Mouse (Mus musculus) frontal cortex, adult (tissue): ENCODE measurements around the gene Ear14.
"Not testable (repeated sequence)": the region's sequence is repeated elsewhere in the genome, so short reads cannot be mapped to it uniquely, and the experiment has no call there.

Experiments used
- ATAC-seq: cut with Nextera tagmentation; 2 replicates; pipeline ENCODE4 v1.9.2; 2017; ENCODE audit warnings: mild to moderate bottlenecking, moderate library complexity, mixed read lengths; ENCODE audit not compliant: low TSS enrichment

Ear14 gene

GRCm38 (mm10) chr14:51203115-51203514 lies at the start of gene Ear14:
Gene Ear14, plus strand, starts transcription at chr14:51203391.
- ATAC-seq = no peak

- ATAC-seq = no peak
Measured at GRCm38 (mm10) chr14:51156056-51156735, 47.0 kb upstream of the Ear14 start.

DNA sequence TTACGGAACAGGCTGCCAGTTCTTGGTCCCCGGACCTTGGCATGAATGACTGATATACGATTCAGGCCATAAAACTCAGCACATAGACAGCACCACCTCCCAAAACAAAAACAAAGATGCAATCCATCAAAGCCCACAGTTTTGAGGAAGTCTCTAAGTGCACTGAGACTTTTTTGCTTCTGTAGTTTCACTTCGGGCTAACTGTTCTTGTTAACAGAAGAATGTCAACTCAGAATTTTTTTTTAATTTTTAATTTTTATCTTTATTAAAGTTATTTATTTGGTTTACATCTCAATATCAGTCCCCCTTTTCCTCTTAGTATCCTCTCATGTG lies 46.5 kb upstream of the Ear14 start:
- ATAC-seq = no peak

DNA sequence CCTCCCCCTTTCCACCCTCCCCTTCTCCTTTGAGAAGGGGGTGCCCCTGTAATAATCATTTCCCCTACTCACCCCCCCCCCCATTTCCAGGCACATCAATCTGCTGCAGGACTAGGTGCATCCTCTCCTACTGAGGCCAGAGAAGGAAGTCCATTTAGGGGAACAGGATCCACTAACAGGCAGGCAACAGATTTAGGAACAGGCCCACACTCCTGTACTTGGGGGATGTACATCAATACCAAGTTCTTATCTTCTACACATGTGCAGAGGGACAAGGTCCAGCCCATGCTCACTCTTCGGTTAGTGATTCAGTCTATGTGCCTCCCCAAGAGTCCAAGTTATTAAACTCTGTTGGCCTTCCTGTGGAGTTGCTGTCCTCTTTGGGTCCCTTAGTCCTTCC lies 46.1 kb upstream of the Ear14 start:
- ATAC-seq = no peak

DNA sequence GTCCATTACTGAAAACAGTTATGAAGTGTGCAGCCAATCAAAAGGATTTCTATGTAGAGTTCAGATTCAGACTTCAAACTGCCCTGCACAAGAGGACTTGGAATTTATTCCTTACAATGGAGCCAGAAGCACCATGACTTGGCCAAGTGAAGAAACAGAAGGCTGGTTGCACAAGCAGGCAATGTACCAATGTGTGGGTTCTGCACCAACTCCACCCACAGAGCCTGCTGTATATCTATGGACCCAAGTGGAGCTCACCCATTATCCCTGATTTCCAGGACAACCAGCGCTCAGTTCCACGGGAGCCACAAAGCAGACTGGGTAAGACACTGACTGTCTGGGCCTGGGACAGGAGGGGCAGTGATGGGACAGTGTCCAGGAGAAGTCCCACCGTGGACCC lies 41.2 kb upstream of the Ear14 start, which contains the start of gene Rnase2b:
Gene Rnase2b (plus strand): TSS at position 285 of the 400 bp plus-strand sequence.
- ATAC-seq = not testable (repeated sequence)

- not testable (repeated sequence) for ATAC-seq
Measured at GRCm38 (mm10) chr14:51163323-51163722, 39.9 kb upstream of the Ear14 start.

DNA sequence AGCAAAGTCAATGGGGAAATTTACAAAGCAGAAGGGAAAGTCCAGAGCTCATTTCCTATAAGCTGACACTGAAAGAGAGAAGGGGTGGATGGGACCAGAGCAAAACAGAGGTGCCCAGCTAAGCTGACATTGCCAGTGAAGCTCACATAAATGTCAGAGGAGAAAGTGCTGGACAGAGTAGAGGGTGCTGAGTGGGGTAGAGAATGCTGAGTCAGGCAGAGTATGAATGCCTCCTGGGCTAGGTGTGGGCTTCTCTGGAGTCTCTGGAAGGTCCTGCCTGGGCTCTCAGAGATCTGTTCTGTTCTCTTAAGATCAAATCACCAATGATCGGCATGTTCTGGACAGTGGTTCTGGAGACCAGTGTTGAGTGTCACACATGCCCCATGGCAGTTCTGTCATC lies 37.8 kb upstream of the Ear14 start:
- no peak for ATAC-seq

- no peak for ATAC-seq
Measured at GRCm38 (mm10) chr14:51166068-51166467, 37.1 kb upstream of the Ear14 start.

DNA sequence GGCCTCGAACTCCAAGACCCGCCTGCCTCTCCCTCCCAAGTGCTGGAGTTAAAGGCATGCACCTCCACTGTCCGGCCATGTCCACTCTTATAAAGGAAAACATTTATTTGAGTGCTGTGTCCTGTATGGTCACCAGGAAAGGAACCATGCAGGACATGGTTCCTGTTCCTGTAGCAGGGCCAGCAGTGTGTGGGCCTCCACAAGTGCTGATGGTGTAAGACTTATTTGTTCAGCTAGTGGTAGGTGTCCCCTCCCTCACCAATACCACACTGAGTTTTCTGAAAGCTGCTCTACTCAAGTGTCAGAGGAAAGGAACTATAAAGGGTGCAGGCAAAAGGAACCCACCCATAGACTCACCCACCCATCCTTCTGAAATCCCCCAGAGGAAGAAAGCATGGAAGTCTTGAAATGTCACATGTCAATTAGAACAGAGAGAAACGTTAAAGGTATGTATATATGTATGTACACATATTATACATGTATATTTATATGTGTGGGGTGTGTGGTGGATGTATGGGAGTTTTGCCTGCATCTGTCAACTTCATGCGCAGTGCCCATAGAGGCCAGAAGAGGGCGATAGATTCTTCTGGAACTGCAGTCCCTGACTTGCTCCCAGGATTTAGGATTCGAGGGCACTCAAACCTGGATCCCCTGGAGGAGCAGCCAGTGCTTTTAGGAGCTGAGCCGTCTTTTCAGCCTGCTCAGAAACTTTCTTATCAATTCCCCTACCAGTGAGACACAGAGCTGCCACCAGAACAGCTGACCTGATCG lies 30.9 kb upstream of the Ear14 start:
- peak; percentile 66 for ATAC-seq

DNA sequence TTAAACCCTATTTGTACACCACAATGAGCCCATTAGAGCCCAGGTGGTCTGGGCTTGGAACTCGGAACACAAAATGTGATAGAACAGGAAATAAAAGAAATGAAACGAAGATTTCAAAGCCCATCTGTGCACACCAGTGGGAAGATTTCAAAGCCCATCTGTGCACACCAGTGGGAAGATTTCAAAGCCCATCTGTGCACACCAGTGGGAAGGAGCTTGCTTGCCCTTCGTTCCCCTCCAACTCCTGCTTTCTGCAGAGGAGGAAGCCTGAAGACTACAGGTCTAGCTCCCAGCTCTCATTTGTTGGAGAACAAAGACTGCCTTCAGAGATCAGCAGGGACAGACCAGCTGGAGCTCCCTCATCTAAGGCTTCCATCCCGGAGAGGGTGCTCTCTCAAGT lies 30.2 kb upstream of the Ear14 start:
- peak; percentile 63 for ATAC-seq

- ATAC-seq = no peak
Measured at GRCm38 (mm10) chr14:51173843-51174242, 29.3 kb upstream of the Ear14 start.

DNA sequence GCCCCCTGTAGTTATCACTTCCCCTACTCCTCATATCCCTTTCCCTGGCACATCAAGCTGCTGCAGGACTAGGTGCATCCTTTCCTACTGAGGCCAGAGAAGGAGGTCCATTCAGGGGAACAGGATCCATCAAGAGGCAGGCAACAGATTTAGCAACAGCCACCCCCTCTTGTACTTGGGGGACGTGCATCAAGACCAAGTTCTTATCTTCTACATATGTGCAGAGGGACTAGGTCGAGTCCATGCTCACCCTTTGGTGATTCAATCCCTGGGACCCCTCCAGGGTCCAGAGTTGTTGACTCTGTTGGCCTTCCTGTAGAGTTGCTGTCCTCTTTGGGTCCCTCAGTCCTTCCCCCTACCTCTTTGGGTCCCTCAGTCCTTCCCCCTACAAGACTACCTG lies 22.1 kb upstream of the Ear14 start:
- not testable (repeated sequence) for ATAC-seq

DNA sequence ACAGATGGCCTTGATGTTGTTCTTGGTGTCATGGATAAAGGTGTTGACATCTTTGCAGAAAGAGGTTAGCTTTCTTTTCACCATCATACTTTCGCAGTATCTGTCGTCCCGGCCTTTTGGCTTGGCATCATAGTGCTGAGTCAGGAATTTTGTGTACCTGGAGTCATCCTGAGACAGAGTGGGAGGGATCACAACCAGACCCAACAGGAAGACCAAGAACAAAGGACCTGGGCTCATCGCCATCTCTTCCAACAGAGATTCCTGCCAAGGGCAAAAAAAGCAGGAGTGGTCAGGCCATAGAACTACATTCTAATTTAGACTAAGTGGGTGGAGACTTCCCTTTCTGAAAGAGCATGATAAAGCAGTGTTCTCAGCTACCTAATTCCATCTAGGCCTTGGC lies 7.5 kb upstream of the Ear14 start:
- no peak for ATAC-seq

- no peak for ATAC-seq
Measured at GRCm38 (mm10) chr14:51199098-51200023, 3.8 kb upstream of the Ear14 start, which contains the start of gene Ang2. Gene Ang2, minus strand, starts transcription at chr14:51199148.

DNA sequence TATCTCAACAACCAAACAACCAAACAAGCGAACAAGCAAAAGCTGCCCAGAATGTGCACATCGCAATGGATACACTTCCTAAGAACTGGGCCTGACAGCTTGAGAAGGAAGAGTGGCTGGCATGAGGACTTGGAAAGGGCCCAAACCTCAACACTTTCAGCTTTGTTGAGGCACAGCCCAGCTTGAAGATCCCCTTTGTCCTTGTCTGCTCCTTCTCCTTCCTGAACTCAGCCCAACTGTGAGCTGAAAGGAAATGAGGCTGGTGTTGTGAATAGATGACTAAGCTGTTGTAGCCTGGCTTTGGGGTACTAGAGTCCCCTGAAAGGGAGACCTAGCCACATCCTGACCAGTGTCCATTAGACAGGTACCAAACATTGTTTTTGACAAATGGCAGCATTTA lies 3.1 kb upstream of the Ear14 start:
- ATAC-seq = peak; percentile 44; the same call in 1 of the 2 replicates

- no peak for ATAC-seq
Measured at GRCm38 (mm10) chr14:51200466-51200865, 2.7 kb upstream of the Ear14 start.

- ATAC-seq = not testable (repeated sequence)
Measured at GRCm38 (mm10) chr14:51220075-51220474, 16.9 kb downstream of the Ear14 start.

DNA sequence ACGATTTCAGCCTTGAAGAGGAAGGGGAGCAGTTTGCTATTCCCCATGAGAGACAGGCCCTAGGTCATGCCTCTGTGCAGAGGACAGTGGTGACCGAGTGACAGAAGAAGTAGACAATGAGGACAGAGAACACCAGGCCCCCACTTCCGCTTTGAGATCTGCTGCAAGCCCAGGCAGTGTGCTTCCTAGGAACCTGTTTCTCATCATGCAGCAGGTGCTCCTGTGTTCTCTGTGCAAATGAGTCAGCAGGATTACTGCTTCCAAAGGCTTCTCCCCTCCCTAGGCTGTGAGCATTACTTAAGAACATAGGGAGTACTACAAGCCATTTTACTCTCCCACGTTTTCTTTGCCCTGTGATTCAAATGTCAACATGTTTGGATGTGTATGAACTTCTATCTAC lies 26.5 kb downstream of the Ear14 start:
- ATAC-seq = not testable (repeated sequence)

- ATAC-seq = not testable (repeated sequence)
Measured at GRCm38 (mm10) chr14:51237488-51237887, 34.3 kb downstream of the Ear14 start.

DNA sequence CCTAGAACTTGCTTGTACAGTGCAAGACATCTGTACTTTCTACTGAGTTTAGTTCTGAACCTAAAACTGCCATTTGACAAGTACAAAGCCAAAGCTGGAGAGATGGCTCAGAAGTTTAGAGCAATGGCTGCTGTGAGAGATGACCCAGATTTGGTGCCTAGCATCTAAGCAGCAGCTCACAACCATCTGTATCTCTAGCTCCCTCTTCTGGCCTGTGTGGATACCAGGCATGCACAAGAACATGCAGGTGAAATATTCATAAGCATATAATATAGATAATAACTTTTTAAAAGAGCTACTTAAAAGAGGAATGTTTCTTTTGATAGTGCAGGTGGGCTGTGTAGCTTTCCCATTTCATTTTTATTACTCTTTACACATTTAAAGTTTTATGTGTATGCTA lies 37.7 kb downstream of the Ear14 start:
- peak; percentile 95 for ATAC-seq

- no peak for ATAC-seq
Measured at GRCm38 (mm10) chr14:51247736-51248135, 44.5 kb downstream of the Ear14 start.

DNA sequence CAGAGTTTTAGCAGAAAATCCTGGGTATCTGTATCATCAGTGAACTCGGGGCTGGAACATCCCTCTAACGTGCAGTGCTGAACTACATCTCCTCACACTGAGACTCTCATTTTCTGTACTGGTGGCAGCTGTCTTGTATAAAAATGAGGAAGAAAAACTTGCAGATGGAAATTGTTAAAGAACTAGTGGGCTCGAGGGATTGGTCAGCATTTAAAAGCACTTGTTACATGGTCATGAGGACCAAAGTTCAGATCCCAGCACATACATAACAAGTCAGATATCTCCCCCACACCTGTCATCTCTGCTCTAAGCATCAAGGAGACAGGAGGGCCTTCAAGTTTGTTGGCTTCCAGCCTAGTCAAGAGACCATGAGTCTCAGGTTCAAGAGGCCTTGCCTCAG lies 47.2 kb downstream of the Ear14 start:
- ATAC-seq = no peak
